31 mouse cellular contexts compared by ENCODE assay signal in the genomic region with DNA sequence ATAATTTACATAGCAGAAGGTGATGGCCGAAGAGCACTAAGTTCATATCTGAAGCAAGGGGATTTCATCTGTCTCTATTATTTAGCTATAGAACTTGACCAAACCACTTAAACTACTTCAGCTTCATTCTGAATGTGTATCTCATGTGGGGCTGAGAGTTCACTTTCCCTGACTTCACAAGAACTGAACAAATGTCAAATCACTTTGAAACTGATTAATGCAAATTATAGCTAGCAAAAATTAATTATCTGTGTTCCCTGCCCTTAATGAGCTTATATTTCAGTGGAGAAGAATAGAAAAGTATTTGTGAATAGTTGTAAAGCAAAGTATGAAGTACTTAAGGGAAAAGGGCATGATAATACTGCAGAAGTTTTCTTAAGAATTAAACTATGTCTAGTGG.
"Had no signal": no experiment of that assay in that cellular context is flagged by ENCODE, and none has a peak within 500 bp of the region (broad histone marks: within the 10 kb centered on the region; RNA-seq: fewer than 3 reads in every experiment).

No protein-coding gene starts in this region.

- ATAC-seq: liver, embryonic 12.5 days; liver, postnatal 0 days; lung, postnatal 0 days; midbrain, embryonic 13.5 days; midbrain, embryonic 15.5 days; midbrain, embryonic 16.5 days had no signal

- H3K36me3 ChIP-seq: limb, embryonic 10.5 days; limb, embryonic 12.5 days; limb, embryonic 13.5 days; limb, embryonic 15.5 days; liver, embryonic 12.5 days; liver, embryonic 13.5 days; liver, embryonic 15.5 days; lung, embryonic 15.5 days; midbrain, embryonic 10.5 days; midbrain, embryonic 12.5 days; midbrain, embryonic 13.5 days; midbrain, embryonic 15.5 days had no signal

- H3K27ac ChIP-seq: limb, embryonic 10.5 days; limb, embryonic 12.5 days; limb, embryonic 13.5 days; limb, embryonic 15.5 days; liver, embryonic 12.5 days; liver, embryonic 13.5 days; liver, embryonic 14.5 days; liver, embryonic 15.5 days; lung, embryonic 15.5 days; macrophage; midbrain, embryonic 10.5 days; midbrain, embryonic 12.5 days; midbrain, embryonic 13.5 days; midbrain, embryonic 15.5 days had no signal

- H3K27me3 ChIP-seq: limb, embryonic 12.5 days; limb, embryonic 13.5 days; limb, embryonic 15.5 days; liver, embryonic 12.5 days; liver, embryonic 13.5 days; liver, embryonic 15.5 days; lung, embryonic 15.5 days; megakaryocyte, embryonic 14.5 days; midbrain, embryonic 12.5 days; midbrain, embryonic 13.5 days; midbrain, embryonic 15.5 days had no signal

- H3K9me3 ChIP-seq: limb, embryonic 10.5 days; limb, embryonic 12.5 days; limb, embryonic 13.5 days; limb, embryonic 15.5 days; liver, embryonic 12.5 days; liver, embryonic 13.5 days; liver, embryonic 15.5 days; lung, embryonic 15.5 days; megakaryocyte, embryonic 14.5 days; midbrain, embryonic 10.5 days; midbrain, embryonic 12.5 days; midbrain, embryonic 13.5 days; midbrain, embryonic 15.5 days had no signal

- H3K4me3 ChIP-seq: limb, embryonic 10.5 days; limb, embryonic 12.5 days; limb, embryonic 13.5 days; limb, embryonic 15.5 days; liver, embryonic 12.5 days; liver, embryonic 13.5 days; liver, embryonic 15.5 days; lung, embryonic 15.5 days; megakaryocyte, embryonic 14.5 days; midbrain, embryonic 10.5 days; midbrain, embryonic 12.5 days; midbrain, embryonic 13.5 days; midbrain, embryonic 15.5 days; myocyte had no signal

- DNase-seq: left cerebral cortex, postnatal 4 days; liver; liver, embryonic 13.5 days; liver, postnatal 0 days; lung, adult 18-20 months; lung, adult 2 months; lung, embryonic 14.5 days; lung, postnatal 10 days; lung, postnatal 14 days; lung, postnatal 36 days; lung, postnatal 4 days; midbrain, embryonic 14.5 days had no signal

- H3K4me1 ChIP-seq: limb, embryonic 12.5 days; limb, embryonic 13.5 days; limb, embryonic 15.5 days; liver, embryonic 12.5 days; liver, embryonic 13.5 days; liver, embryonic 15.5 days; lung, embryonic 15.5 days; megakaryocyte, embryonic 14.5 days; midbrain, embryonic 10.5 days; midbrain, embryonic 12.5 days; midbrain, embryonic 13.5 days; midbrain, embryonic 15.5 days had no signal

- H3K4me2 ChIP-seq: limb, embryonic 12.5 days; limb, embryonic 13.5 days; limb, embryonic 15.5 days; liver, embryonic 11.5 days; liver, embryonic 12.5 days; liver, embryonic 13.5 days; liver, embryonic 15.5 days; lung, embryonic 14.5 days; lung, embryonic 15.5 days; midbrain, embryonic 11.5 days; midbrain, embryonic 12.5 days; midbrain, embryonic 13.5 days; midbrain, embryonic 15.5 days had no signal

- H3K9ac ChIP-seq: limb, embryonic 12.5 days; limb, embryonic 13.5 days; limb, embryonic 15.5 days; liver, embryonic 12.5 days; liver, embryonic 13.5 days; liver, embryonic 14.5 days; liver, embryonic 15.5 days; liver, postnatal 0 days; lung, embryonic 14.5 days; lung, embryonic 15.5 days; midbrain, embryonic 12.5 days; midbrain, embryonic 13.5 days; midbrain, embryonic 15.5 days had no signal
